Mouse (Mus musculus) heart, embryonic 10.5 days (tissue): ENCODE measurements at regions not wholly inside any gene's neighbourhood (a gene's known extent, or its start where the extent isn't known, plus 50 kb on each side); places are given as distances from the start of the nearest gene placed in this dataset.
A peak's percentile ranks its signal among the peaks of the same experiment; 100 is the strongest.

Source experiments
- DNase-seq: peaks from one replicate; pipeline ENCODE4 v3.0.0-alpha.2; 2017; ENCODE audit warnings: low spot score
- H3K27ac ChIP-seq: fragments of 300-500 bp; sonication (generic); 2 replicates; pipeline ENCODE4 v1.5.1; 2016; ENCODE audit warnings: mild to moderate bottlenecking
- H3K27me3 ChIP-seq: fragments of 300-500 bp; sonication (generic); 2 replicates; pipeline ENCODE4 v1.6.1; 2016; ENCODE audit warnings: mild to moderate bottlenecking; ENCODE audit not compliant: poor library complexity, insufficient read depth, severe bottlenecking
- H3K36me3 ChIP-seq: fragments of 300-500 bp; sonication (generic); 2 replicates; pipeline ENCODE4 v1.6.1; 2016; ENCODE audit warnings: mild to moderate bottlenecking, moderate library complexity
- H3K4me1 ChIP-seq: fragments of 300-500 bp; sonication (generic); 2 replicates; pipeline ENCODE4 v1.6.1; 2016; ENCODE audit warnings: mild to moderate bottlenecking
- H3K4me3 ChIP-seq: fragments of 300-500 bp; sonication (generic); 2 replicates; pipeline ENCODE4 v1.5.1; 2016; ENCODE audit warnings: mild to moderate bottlenecking, moderate library complexity
- H3K9me3 ChIP-seq: fragments of 300-500 bp; sonication (generic); 2 replicates; pipeline ENCODE4 v1.6.1; 2016; ENCODE audit warnings: mild to moderate bottlenecking, moderate library complexity
- WGBS: fragments of 180-500 bp; shearing (Covaris S2); methylation state at CpG from one replicate; pipeline ENCODE4 v1.1.7; 2016; 5-methylcytosine and 5-hydroxymethylcytosine counted together

- Histone ChIP-seq H3K27me3 (no peaks in the 10 kb centered on the region), H3K4me1 (peaks cover 9% of the 10 kb centered on the region; the same call in 1 of the 2 replicates), H3K4me3 (no peak overlapping the region), H3K27ac (no peak overlapping the region), H3K36me3 (no peaks in the 10 kb centered on the region), H3K9me3 (no peaks in the 10 kb centered on the region)
- WGBS, result 69% methylated on average over 4 of the region's 4 CpGs
- DNase-seq, result no peak
Measured at GRCm38 (mm10) chr4:105336557-105336956, 179.4 kb downstream of the Plpp3 start.

DNA sequence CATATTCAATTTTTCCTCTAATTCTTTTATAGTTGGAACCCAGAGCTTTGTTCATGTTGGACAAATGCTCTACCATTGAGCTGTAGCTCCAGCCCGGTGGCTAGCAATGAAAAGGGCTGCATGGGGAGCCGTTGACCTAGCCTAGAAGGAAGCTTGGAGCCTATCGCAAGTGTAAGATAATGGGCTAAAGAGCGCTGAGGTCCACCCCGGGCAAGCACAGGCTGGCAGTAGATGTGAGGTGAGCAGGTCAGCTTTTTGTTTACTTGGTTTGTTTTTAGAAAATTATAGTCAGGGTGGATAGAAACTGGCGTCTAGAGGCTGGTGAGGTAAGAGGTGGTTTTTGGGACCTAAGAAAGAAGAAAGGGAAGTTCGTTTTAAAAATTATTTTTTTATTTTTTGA is 181.0 kb downstream of the Plpp3 start:
- Histone ChIP-seq H3K36me3 (no peaks in the 10 kb centered on the region), H3K9me3 (no peaks in the 10 kb centered on the region), H3K4me3 (no peak overlapping the region), H3K27me3 (no peaks in the 10 kb centered on the region), H3K4me1 (peaks cover 9% of the 10 kb centered on the region; the same call in 1 of the 2 replicates), H3K27ac (no peak overlapping the region)
- DNase-seq, result no peak
- WGBS, result 62% methylated on average over 7 of the region's 7 CpGs

DNA sequence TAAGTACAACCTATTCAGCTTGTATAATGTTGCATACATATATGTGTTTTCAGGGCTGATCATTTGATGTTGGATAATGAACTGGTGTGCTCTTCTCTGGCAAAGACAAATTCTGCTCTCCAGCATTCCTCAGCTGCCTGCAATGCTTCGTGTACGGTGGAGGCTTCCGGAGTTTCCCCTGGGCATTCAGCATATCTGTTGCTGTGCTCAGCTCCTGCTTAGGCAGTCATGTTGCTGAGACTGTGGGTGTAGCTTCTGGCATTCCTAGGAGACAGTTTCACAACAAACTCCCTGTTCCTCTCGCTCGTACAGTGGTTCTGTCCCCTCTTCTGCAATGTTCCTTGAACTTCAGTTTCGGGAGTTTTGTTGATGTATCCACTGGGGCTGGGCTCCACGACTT is 181.7 kb downstream of the Plpp3 start:
- no peak for DNase-seq
- no peaks in the 10 kb centered on the region for H3K9me3 ChIP-seq
- no peak overlapping the region for H3K27ac ChIP-seq
- peaks cover 9% of the 10 kb centered on the region; the same call in 1 of the 2 replicates for H3K4me1 ChIP-seq
- no peaks in the 10 kb centered on the region for H3K36me3 ChIP-seq
- no peaks in the 10 kb centered on the region for H3K27me3 ChIP-seq
- H3K4me3 ChIP-seq, result no peak overlapping the region
- WGBS, result 45% methylated on average over 7 of the region's 7 CpGs

DNA sequence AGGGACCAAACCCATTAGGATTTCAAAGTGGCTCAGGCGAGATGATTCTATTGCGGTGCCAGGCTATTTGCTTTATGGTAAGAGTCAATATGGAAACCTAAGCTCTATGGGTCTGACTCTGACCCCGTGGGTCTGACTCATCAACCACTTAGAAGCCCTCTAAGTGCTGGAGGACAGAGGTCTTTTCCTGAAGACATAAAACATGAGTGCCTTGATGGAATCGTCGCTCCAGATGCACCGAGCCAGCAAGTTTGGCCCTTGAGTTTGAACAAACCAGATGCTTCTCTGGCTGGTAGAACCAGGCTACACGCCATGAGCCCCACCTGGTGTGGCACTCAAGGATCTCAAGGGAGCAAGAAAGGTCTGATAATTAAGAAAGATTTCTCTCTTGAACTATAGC is 184.1 kb downstream of the Plpp3 start:
- H3K27ac ChIP-seq, result no peak overlapping the region
- no peak for DNase-seq
- WGBS, result 85% methylated on average over 7 of the region's 7 CpGs
- H3K9me3 ChIP-seq, result no peaks in the 10 kb centered on the region
- no peaks in the 10 kb centered on the region for H3K36me3 ChIP-seq
- no peaks in the 10 kb centered on the region for H3K27me3 ChIP-seq
- H3K4me1 ChIP-seq, result peaks cover 9% of the 10 kb centered on the region; the same call in 1 of the 2 replicates
- H3K4me3 ChIP-seq, result no peak overlapping the region

DNA sequence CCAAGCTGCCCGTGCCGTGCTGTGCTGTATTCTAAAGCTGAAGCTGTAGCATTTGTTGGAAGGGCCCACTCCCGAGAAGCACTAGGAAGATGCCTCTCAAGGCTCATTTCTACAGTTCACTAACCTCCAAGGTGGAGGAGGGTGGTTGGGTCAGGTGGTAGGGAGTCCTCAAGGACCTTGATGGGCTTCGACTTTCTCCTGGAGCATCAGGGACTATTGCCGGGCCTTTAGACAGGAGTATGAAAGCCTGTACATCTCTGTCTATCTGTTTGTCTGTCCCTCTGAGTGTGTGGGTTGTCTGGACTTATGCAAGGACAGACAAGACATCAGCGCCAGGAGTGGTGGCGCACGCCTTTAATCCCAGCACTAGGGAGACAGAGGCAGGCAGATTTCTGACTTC is 189.7 kb downstream of the Plpp3 start:
- Histone ChIP-seq H3K27me3 (no peaks in the 10 kb centered on the region), H3K4me1 (no peaks in the 10 kb centered on the region), H3K4me3 (no peak overlapping the region), H3K9me3 (no peaks in the 10 kb centered on the region), H3K36me3 (no peaks in the 10 kb centered on the region), H3K27ac (no peak overlapping the region)
- DNase-seq, result peak; percentile 66
- 88% methylated on average over 8 of the region's 8 CpGs for WGBS

DNA sequence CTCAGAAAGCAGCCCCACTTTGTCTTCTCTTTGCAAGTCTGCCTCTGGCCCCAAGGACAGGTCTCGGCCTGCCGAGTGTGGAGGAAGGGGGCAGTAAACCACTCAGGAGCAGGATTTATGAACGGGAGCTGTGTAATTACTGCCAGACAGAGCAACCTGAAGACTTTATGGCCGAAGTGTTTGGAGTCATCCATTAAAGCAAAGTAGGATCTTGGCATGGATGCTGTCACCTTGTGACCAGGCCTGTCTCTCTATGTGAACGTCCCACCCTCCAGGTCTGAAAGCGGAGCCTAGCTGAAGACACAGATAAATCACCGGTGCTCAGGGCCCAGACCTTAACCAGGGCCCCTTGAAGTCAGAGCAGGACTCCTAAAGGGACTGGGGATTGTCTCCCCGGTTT is 190.8 kb downstream of the Plpp3 start:
- Histone ChIP-seq H3K27ac (no peak overlapping the region), H3K27me3 (no peaks in the 10 kb centered on the region), H3K4me3 (no peak overlapping the region), H3K9me3 (no peaks in the 10 kb centered on the region), H3K4me1 (no peaks in the 10 kb centered on the region), H3K36me3 (no peaks in the 10 kb centered on the region)
- peak; percentile 66 for DNase-seq
- WGBS, result 75% methylated on average over 8 of the region's 8 CpGs

DNA sequence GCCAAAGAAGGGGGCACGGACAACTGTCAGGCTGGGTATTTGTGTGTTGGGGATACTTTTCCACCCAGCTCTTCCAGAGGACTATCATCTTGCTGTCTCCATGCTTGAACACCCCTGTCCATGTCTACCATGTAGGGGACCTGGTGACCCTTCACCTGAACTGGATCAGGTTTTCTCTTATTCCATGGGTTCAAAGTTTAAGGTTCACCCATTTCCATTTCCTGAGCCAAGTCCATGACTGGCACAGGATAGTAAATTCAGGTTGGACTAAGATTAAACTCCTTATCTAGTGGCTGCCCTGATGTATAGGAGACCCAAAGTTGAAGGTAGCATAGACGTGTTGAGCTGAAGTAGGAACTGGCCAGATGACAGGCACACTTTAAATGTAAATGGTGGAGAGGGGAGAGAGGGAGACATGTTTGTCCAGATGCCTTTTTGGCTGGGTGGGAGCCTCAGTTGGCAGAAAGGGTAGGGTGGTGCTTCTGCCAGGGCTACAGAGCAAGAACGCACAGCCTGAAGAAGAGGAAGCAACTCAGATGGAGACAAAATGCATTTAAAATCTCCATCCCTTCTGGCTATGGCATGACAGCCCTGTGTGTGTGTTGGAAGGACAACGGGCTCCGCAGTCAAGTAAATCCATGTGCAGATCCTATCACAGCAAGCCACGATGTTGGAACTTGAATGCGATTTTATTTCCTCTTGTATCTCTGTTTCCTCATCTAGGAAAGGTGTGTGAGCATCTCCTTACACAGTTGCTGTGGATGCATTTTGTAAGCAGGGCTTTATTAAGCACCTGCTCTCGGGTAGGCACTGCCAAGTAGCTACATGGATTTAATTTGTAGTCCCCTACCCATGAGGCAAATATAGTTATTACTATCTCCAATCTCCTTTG is 192.4 kb downstream of the Plpp3 start:
- no peaks in the 10 kb centered on the region for H3K27me3 ChIP-seq
- no peaks in the 10 kb centered on the region for H3K36me3 ChIP-seq
- H3K4me3 ChIP-seq, result no peak overlapping the region
- no peak overlapping the region for H3K27ac ChIP-seq
- H3K9me3 ChIP-seq, result no peaks in the 10 kb centered on the region
- no peaks in the 10 kb centered on the region for H3K4me1 ChIP-seq
- DNase-seq, result peak; percentile 55
- WGBS, result 88% methylated on average over 8 of the region's 8 CpGs

- Histone ChIP-seq H3K27ac (no peak overlapping the region), H3K27me3 (no peaks in the 10 kb centered on the region), H3K4me3 (no peak overlapping the region), H3K4me1 (peaks cover 5% of the 10 kb centered on the region; the same call in 1 of the 2 replicates), H3K36me3 (no peaks in the 10 kb centered on the region), H3K9me3 (no peaks in the 10 kb centered on the region)
- 69% methylated on average over 7 of the region's 7 CpGs for WGBS
- DNase-seq, result peak; percentile 74
Measured at GRCm38 (mm10) chr4:105352342-105352741, 195.2 kb downstream of the Plpp3 start.

DNA sequence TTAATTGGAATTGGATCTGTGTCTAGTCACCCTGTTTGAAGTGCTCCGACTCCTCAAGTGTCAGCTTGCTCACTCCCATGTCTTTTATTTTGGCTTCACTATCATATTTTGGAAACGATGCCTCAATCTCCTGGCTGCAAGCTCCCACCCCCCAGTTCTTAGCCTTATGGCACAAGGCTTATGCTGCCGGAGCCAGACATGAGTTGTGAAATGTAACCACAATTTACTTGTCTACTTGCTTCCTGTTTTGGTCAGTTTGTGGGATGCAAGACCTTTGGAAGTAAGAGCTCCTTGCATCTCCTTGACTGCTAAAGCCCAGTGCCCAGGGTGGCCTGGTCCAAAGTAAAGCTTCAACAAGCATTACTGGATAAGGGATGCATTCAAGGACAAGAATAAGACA is 195.8 kb downstream of the Plpp3 start:
- Histone ChIP-seq H3K4me3 (no peak overlapping the region), H3K27me3 (no peaks in the 10 kb centered on the region), H3K36me3 (no peaks in the 10 kb centered on the region), H3K4me1 (peaks cover 5% of the 10 kb centered on the region; the same call in 1 of the 2 replicates), H3K9me3 (no peaks in the 10 kb centered on the region), H3K27ac (no peak overlapping the region)
- WGBS, result 86% methylated on average over 3 of the region's 3 CpGs
- DNase-seq, result no peak

DNA sequence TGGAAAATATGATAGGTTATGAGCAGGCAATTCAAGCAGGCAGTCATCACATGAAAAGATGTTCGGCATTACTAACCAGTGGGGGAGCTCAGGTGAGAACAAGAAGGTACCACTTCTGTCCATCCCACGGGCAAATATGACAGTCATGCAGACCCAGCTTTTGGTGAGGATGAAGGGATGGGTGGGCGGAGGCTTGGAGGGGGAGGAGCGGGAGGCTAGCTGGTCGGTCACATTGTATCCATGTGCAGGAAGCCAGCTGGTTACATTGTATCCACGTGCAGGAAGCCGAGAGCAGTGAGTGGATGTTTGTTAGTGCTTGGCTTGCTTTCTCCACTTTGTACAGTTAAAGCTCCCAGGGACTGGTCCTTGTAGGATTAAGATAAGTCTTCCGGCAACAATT is 196.9 kb downstream of the Plpp3 start:
- H3K36me3 ChIP-seq, result no peaks in the 10 kb centered on the region
- no peak overlapping the region for H3K4me3 ChIP-seq
- 74% methylated on average over 8 of the region's 8 CpGs for WGBS
- H3K27me3 ChIP-seq, result no peaks in the 10 kb centered on the region
- H3K4me1 ChIP-seq, result peaks cover 5% of the 10 kb centered on the region; the same call in 1 of the 2 replicates
- no peaks in the 10 kb centered on the region for H3K9me3 ChIP-seq
- peak; percentile 55 for DNase-seq
- no peak overlapping the region for H3K27ac ChIP-seq

DNA sequence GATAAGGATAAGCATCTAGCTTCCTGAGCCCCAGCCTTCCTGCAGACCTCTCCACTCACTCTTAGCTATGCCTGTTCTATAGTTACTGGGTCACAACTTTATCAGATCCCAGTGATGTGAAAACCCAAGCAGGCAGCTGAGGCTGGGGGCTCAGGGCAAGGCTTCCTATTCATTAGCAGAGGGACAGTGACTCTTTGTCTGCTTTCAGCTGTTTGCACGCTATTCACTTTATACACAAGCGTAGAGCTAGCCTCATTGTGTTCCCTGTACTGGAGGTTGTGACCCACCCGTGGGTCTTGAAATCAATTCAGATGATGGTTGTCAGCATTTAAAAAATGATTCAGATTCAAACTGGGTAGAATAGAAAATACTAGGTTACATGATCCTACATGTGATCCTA is 199.5 kb downstream of the Plpp3 start:
- Histone ChIP-seq H3K27ac (no peak overlapping the region; the same call in 1 of the 2 replicates), H3K4me3 (no peak overlapping the region), H3K27me3 (no peaks in the 10 kb centered on the region), H3K4me1 (peaks cover 5% of the 10 kb centered on the region; the same call in 1 of the 2 replicates), H3K36me3 (no peaks in the 10 kb centered on the region), H3K9me3 (no peaks in the 10 kb centered on the region)
- no peak for DNase-seq
- 62% methylated on average over 3 of the region's 3 CpGs for WGBS

DNA sequence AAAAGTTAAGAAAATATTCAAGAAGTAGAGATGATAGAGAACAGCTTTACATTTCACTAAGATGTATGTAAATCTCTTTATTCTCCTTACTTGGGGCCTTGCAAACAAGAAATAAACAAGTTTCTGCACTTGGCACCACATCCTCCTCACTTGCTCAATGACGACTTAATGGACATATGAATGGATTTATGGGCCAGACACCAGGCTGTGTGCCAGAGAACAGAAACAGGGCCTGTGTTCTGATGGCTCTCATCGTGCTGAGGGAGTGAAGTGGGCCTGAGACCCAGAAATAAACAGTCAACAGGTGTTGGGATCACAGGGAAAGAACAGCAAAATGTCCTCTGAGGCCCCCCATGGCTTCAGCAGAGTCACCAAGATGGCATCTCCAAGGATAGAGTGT is 201.6 kb downstream of the Plpp3 start:
- H3K27me3 ChIP-seq, result no peaks in the 10 kb centered on the region
- H3K4me3 ChIP-seq, result no peak overlapping the region
- peaks cover 10% of the 10 kb centered on the region; the same call in 1 of the 2 replicates for H3K4me1 ChIP-seq
- no peaks in the 10 kb centered on the region for H3K36me3 ChIP-seq
- no peak for DNase-seq
- 70% methylated on average over 2 of the region's 2 CpGs for WGBS
- H3K9me3 ChIP-seq, result no peaks in the 10 kb centered on the region
- H3K27ac ChIP-seq, result no peak overlapping the region

DNA sequence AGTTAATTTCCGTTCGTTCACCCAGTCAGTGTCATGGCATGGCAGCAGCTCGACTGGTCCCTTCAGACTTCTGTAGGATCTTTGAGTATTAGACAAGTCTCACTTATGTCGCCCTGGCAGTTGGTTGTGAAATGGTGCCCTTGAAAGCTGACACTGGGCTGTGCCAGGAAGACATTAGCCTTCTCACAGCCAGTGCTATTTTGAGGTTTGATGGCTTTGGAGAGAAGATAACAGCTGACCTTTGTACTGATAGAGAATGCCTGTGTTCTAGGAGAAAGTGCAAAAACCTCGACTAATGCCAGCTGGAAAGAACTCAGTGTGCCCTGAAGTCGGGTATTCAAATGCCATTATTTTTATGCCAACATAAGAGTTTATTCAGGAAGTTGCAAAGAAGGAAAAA is 207.3 kb downstream of the Plpp3 start:
- H3K4me3 ChIP-seq, result no peak overlapping the region
- DNase-seq, result no peak
- no peaks in the 10 kb centered on the region for H3K9me3 ChIP-seq
- H3K4me1 ChIP-seq, result peaks cover 18% of the 10 kb centered on the region
- no peaks in the 10 kb centered on the region for H3K36me3 ChIP-seq
- no peaks in the 10 kb centered on the region for H3K27me3 ChIP-seq
- 55% methylated on average over 6 of the region's 6 CpGs for WGBS
- 0 out of 2 replicates have a peak overlapping the region, but pooled peaks have one; percentile 47 for H3K27ac ChIP-seq
